Mouse (Mus musculus) heart, postnatal 14 days (tissue): ENCODE results near the gene Olfr1243. TPM values are rescaled to one million over a fixed set of nuclear protein-coding genes. Genes with fewer than 3 reads are reported as not detected.
"Not testable (repeated sequence)": the region's sequence is repeated elsewhere in the genome, so short reads cannot be mapped to it uniquely, and the experiment has no call there.

Experiments
- DNase-seq, 2 experiments: peaks; one replicate each; pipeline ENCODE4 v3.0.0; 2021 to 2022
- intact Hi-C: fragments of 180-260 bp; cut with DNase I; formaldehyde crosslinking; loops from one replicate; pipeline ENCODE4 v1.15.1; 2025
- long read RNA-seq, 2 experiments: library from polyadenylated mRNA; stranded (forward); transcript quantifications; one replicate each; pipeline ENCODE4 v2.0.0; 2021
- total RNA-seq, 2 experiments: library from RNA; stranded (reverse); gene quantifications; 2 replicates each; pipeline ENCODE4 v1.2.3; 2021

Gene Olfr1243
- not detected for total RNA-seq
- long read RNA-seq, experiment 1 = 0 reads
- long read RNA-seq, experiment 2 = 0 reads

- no peak for DNase-seq
- intact Hi-C loops = no loop called here
Observed at GRCm38 (mm10) chr2:89531387-89531786, at the start of gene Olfr1243. Olfr1243 (minus strand) TSS chr2:89531487.

- intact Hi-C loops = no loop called here
- DNase-seq = no peak
Observed at GRCm38 (mm10) chr2:89578347-89578746, 47.1 kb upstream of the Olfr1243 start, which contains the start of gene Olfr1245. Olfr1245 (minus strand) TSS chr2:89578447.

GRCm38 (mm10) chr2:89562706-89563105 lies 31.4 kb upstream of the Olfr1243 start:
- DNase-seq, intact Hi-C loops: not testable (repeated sequence)

GRCm38 (mm10) chr2:89544516-89544915 lies 13.2 kb upstream of the Olfr1243 start:
- intact Hi-C loops = no loop called here
- DNase-seq = no peak

- intact Hi-C loops = no loop called here
- no peak for DNase-seq
Observed at GRCm38 (mm10) chr2:89539923-89540322, 8.6 kb upstream of the Olfr1243 start.

GRCm38 (mm10) chr2:89498235-89498634 lies 33.1 kb downstream of the Olfr1243 start, which contains the start of gene Olfr1242:
Olfr1242 (minus strand) TSS chr2:89498335.
- intact Hi-C loops = no loop called here
- no peak for DNase-seq

- intact Hi-C loops = no loop called here
- no peak for DNase-seq
Observed at GRCm38 (mm10) chr2:89487026-89487425, 44.3 kb downstream of the Olfr1243 start, which contains the start of gene Olfr1241. Olfr1241 (minus strand) TSS chr2:89487126.

Other genes starting within 250 kb of the Olfr1243 start
- gene Olfr1229, start 243.5 kb downstream of the Olfr1243 start, total RNA-seq = not detected
- gene Olfr1230, start 234.2 kb downstream of the Olfr1243 start, total RNA-seq = not detected
- gene Olfr1231, start 224.4 kb downstream of the Olfr1243 start, total RNA-seq = not detected
- not detected for gene Olfr1232, start 201.8 kb downstream of the Olfr1243 start, total RNA-seq
- gene Olfr1233, start 189.1 kb downstream of the Olfr1243 start, total RNA-seq = not detected
- gene Olfr1234, start 166.6 kb downstream of the Olfr1243 start, total RNA-seq = not detected
- not detected for gene Olfr1238, start 121.8 kb downstream of the Olfr1243 start, total RNA-seq
- not detected for gene Olfr1239, start 111.1 kb downstream of the Olfr1243 start, total RNA-seq
- not detected for gene Olfr1240, start 88.5 kb downstream of the Olfr1243 start, total RNA-seq
- gene Olfr1241, start 44.4 kb downstream of the Olfr1243 start, total RNA-seq = not detected
- gene Olfr1242, start 33.2 kb downstream of the Olfr1243 start, total RNA-seq = not detected
- not detected for gene Olfr1245, start 47.0 kb upstream of the Olfr1243 start, total RNA-seq
- not detected for gene Olfr1246, start 61.7 kb upstream of the Olfr1243 start, total RNA-seq
- gene Olfr1247, start 82.6 kb upstream of the Olfr1243 start, total RNA-seq = not detected
- gene Olfr1248, start 86.8 kb upstream of the Olfr1243 start, total RNA-seq = not detected
- not detected for gene Olfr1249, start 103.5 kb upstream of the Olfr1243 start, total RNA-seq
- gene Olfr1250, start 130.0 kb upstream of the Olfr1243 start, total RNA-seq = not detected
- gene Olfr1251, start 140.4 kb upstream of the Olfr1243 start, total RNA-seq = not detected
- gene Olfr1252, start 193.5 kb upstream of the Olfr1243 start, total RNA-seq = not detected
- not detected for gene Olfr1253, start 225.6 kb upstream of the Olfr1243 start, total RNA-seq